In the genomic region with DNA sequence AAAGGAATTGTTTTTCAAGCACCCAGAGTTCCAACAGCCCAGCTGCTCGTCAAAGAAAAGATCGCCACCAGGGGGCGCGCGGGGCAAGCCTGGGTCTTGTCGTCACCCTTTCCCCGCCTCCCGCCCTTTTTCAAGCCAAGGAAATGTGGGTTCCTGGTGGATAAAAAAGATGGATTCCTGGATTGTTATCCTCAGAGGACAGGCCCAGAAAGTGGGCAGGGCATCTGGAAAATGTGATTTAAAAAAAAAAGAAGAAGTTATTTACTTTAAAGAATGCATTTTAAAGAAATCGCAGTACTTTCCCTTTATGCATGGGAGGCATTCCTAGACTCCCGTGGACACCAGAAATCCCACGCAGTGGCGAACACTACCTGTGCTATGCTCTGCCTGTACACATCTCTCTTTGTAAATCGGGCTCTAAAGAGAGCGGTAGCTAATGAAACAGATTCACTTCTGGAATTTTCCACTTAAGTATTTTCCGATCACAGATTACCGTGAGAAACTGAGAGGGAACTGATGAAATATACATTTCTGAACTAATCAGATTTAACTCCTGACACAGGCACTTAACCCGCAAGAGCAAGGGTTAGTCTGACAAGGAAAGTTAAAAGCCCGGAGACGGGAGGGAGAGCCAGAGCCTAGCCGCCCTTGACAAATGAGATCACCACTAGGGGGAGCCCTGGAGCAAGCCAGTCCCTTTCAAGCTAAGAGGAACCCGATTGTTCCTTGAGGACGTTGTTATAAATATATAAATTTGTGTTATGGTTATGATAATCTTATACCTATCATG, we compare ENCODE assay signal across 8 mouse cellular contexts. TPM values are rescaled to one million over a fixed set of nuclear protein-coding genes. Genes with fewer than 3 reads are reported as not detected.
DNase-seq lines count a peak whose midpoint lies in the region; ATAC-seq and TF ChIP-seq lines count a peak whose summit lies in the region.

No protein-coding gene starts in this region.

- peak; percentile 94 for DNase-seq in MN1 (ENCODE audit: low spot score)
- peak; percentile 95 for DNase-seq in cerebellum, adult 9-10 months
- DNase-seq in frontal cortex, adult 2 months (ENCODE audit: extremely low spot score in 1 of 2, low spot score in 1 of 2), result peak; percentile 85 to 99
- DNase-seq in hindbrain, embryonic 10.5 days (ENCODE audit: low spot score), result peak; percentile 94
- DNase-seq in layer of hippocampus, adult 9-10 months (ENCODE audit: low spot score), result peak; percentile 93
- peak; percentile 83 for DNase-seq in ovary, adult 18-20 months (ENCODE audit: low spot score)
- DNase-seq in thymus, adult 2 months, result peak; percentile 91

- no peaks in the 10 kb centered on the region for H3K27me3 ChIP-seq in hindbrain, embryonic 10.5 days (ENCODE audit: insufficient read depth, poor library complexity, severe bottlenecking)
- no peaks in the 10 kb centered on the region for H3K27me3 ChIP-seq in lung, embryonic 16.5 days (ENCODE audit: control insufficient read depth, insufficient read depth, low read depth, low read length)
- no peaks in the 10 kb centered on the region for H3K27me3 ChIP-seq in thymus, adult 2 months (ENCODE audit: control insufficient read depth, insufficient read depth, low read length)

- no peaks in the 10 kb centered on the region for H3K9me3 ChIP-seq in hindbrain, embryonic 10.5 days
- no peaks in the 10 kb centered on the region for H3K9me3 ChIP-seq in lung, embryonic 16.5 days (ENCODE audit: control insufficient read depth, low read length)

- ATAC-seq in lung, embryonic 16.5 days (ENCODE audit: low read depth), result peak; percentile 79

- no peaks in the 10 kb centered on the region for H3K36me3 ChIP-seq in hindbrain, embryonic 10.5 days
- no peaks in the 10 kb centered on the region for H3K36me3 ChIP-seq in lung, embryonic 16.5 days (ENCODE audit: control insufficient read depth, insufficient read depth, low read length)
- H3K36me3 ChIP-seq in thymus, adult 2 months (ENCODE audit: control insufficient read depth, insufficient read depth, low read length), result no peaks in the 10 kb centered on the region

- H3K9ac ChIP-seq in lung, embryonic 16.5 days (ENCODE audit: low read length), result peak overlapping the region; percentile 71

- H3K4me3 ChIP-seq in hindbrain, embryonic 10.5 days, result peak overlapping the region; percentile 43
- peak overlapping the region; percentile 50 for H3K4me3 ChIP-seq in lung, embryonic 16.5 days (ENCODE audit: low read length)
- H3K4me3 ChIP-seq in thymus, adult 2 months (ENCODE audit: control insufficient read depth, insufficient read depth, low read length), result no peak overlapping the region; the same call in 1 of the 2 replicates

- TF ChIP-seq CTCF in thymus, adult 2 months (IDR thresholded peaks at IDR 0.05; ENCODE audit: borderline replicate concordance, control insufficient read depth, extremely low read depth, insufficient read depth, low read length, poor library complexity), result peak; percentile 93

- H3K4me1 ChIP-seq in hindbrain, embryonic 10.5 days (replicated peaks), result peaks cover 47% of the 10 kb centered on the region
- peaks cover 4% of the 10 kb centered on the region; the same call in 1 of the 2 replicates for H3K4me1 ChIP-seq in lung, embryonic 16.5 days (replicated peaks; ENCODE audit: control insufficient read depth, insufficient read depth, low read length)
- H3K4me1 ChIP-seq in thymus, adult 2 months (replicated peaks; ENCODE audit: control insufficient read depth, insufficient read depth, low read length), result peaks cover 18% of the 10 kb centered on the region

- peak overlapping the region; percentile 86 for H3K4me2 ChIP-seq in lung, embryonic 16.5 days (ENCODE audit: low read depth, low read length)

- 2% methylated on average over 22 of the region's 22 CpGs for WGBS in hindbrain, embryonic 10.5 days
- WGBS in lung, embryonic 16.5 days, result 1% methylated on average over 22 of the region's 22 CpGs
- WGBS in thymus, adult 2 months, result under 1% methylated on average over 22 of the region's 22 CpGs

- no peak for TF ChIP-seq POLR2A in thymus, adult 2 months (IDR thresholded peaks at IDR 0.05; ENCODE audit: control insufficient read depth, extremely low read depth, insufficient read depth, low read length, poor library complexity)

- peak overlapping the region; percentile 82 for H3K27ac ChIP-seq in hindbrain, embryonic 10.5 days
- peak overlapping the region; percentile 94 for H3K27ac ChIP-seq in lung, embryonic 16.5 days (ENCODE audit: low read length)
- H3K27ac ChIP-seq in thymus, adult 2 months (ENCODE audit: control insufficient read depth, insufficient read depth, low read length), result peak overlapping the region; percentile 51; the same call in 1 of the 2 replicates

RNA-seq across cellular contexts. Expression of gene Kctd17, which starts 19.6 kb away (rescaled TPM):
- 380 and 463 TPM in 2 replicates for polyA plus RNA-seq in frontal cortex, adult 2 months (2012; rRNA removed)
- 66.4 and 73.5 TPM in 2 replicates for polyA plus RNA-seq in hindbrain, embryonic 10.5 days (2016; fragmentation: Nextera tagmentation; extraction: Ambion mirVana)
- polyA plus RNA-seq in lung, embryonic 16.5 days (2015; fragmentation: Nextera tagmentation; extraction: Ambion mirVana), result 32.1 and 37.0 TPM in 2 replicates
- 77.8 and 78.0 TPM in 2 replicates for polyA plus RNA-seq in thymus, adult 2 months (2012; rRNA removed)

RNA-seq across cellular contexts. Expression of gene Tmprss6, which starts 20.5 kb away (rescaled TPM):
- polyA plus RNA-seq in frontal cortex, adult 2 months (2012; rRNA removed), result 0.16 and 0.17 TPM in 2 replicates
- polyA plus RNA-seq in hindbrain, embryonic 10.5 days (2016; fragmentation: Nextera tagmentation; extraction: Ambion mirVana), result not detected in 2 replicates
- 0.14 and 0.74 TPM in 2 replicates for polyA plus RNA-seq in lung, embryonic 16.5 days (2015; fragmentation: Nextera tagmentation; extraction: Ambion mirVana)
- polyA plus RNA-seq in thymus, adult 2 months (2012; rRNA removed), result 0.39 and 1.5 TPM in 2 replicates

RNA-seq across cellular contexts. Expression of gene Mpst, which starts 41.7 kb away (rescaled TPM):
- polyA plus RNA-seq in frontal cortex, adult 2 months (2012; rRNA removed), result 58.0 and 66.0 TPM in 2 replicates
- 1.4 and 1.5 TPM in 2 replicates for polyA plus RNA-seq in hindbrain, embryonic 10.5 days (2016; fragmentation: Nextera tagmentation; extraction: Ambion mirVana)
- polyA plus RNA-seq in lung, embryonic 16.5 days (2015; fragmentation: Nextera tagmentation; extraction: Ambion mirVana), result 5.0 and 5.5 TPM in 2 replicates
- polyA plus RNA-seq in thymus, adult 2 months (2012; rRNA removed), result 188 and 195 TPM in 2 replicates

RNA-seq across cellular contexts. Expression of gene Tst, which starts 42.2 kb away (rescaled TPM):
- polyA plus RNA-seq in frontal cortex, adult 2 months (2012; rRNA removed), result 69.7 and 75.1 TPM in 2 replicates
- 7.7 and 10.9 TPM in 2 replicates for polyA plus RNA-seq in hindbrain, embryonic 10.5 days (2016; fragmentation: Nextera tagmentation; extraction: Ambion mirVana)
- 129 and 160 TPM in 2 replicates for polyA plus RNA-seq in lung, embryonic 16.5 days (2015; fragmentation: Nextera tagmentation; extraction: Ambion mirVana)
- 44.5 and 58.0 TPM in 2 replicates for polyA plus RNA-seq in thymus, adult 2 months (2012; rRNA removed)

RNA-seq across cellular contexts. Expression of gene Il2rb, which starts 47.1 kb away (rescaled TPM):
- 0.18 and 0.29 TPM in 2 replicates for polyA plus RNA-seq in frontal cortex, adult 2 months (2012; rRNA removed)
- not detected in 2 replicates for polyA plus RNA-seq in hindbrain, embryonic 10.5 days (2016; fragmentation: Nextera tagmentation; extraction: Ambion mirVana)
- 0.39 and 1.2 TPM in 2 replicates for polyA plus RNA-seq in lung, embryonic 16.5 days (2015; fragmentation: Nextera tagmentation; extraction: Ambion mirVana)
- polyA plus RNA-seq in thymus, adult 2 months (2012; rRNA removed), result 49.7 and 53.7 TPM in 2 replicates
